Mouse (Mus musculus) heart, adult 2 months (tissue): ENCODE data around the gene Elmo1. TPM values are rescaled to one million over a fixed set of nuclear protein-coding genes. Genes with fewer than 3 reads are reported as not detected.

ENCODE experiments used
- DNase-seq, 2 experiments: peaks; one replicate each; pipeline ENCODE4 v3.0.0; 2021
- H3K27ac ChIP-seq: fragments of 200-600 bp; 2 replicates; pipeline ENCODE4 v1.8.1; 2022
- H3K27me3 ChIP-seq: fragments of 200-500 bp; 2 replicates; pipeline ENCODE4 v1.6.1; 2012; ENCODE audit warnings: mild to moderate bottlenecking, low read length, inconsistent platforms, mixed read lengths; ENCODE audit not compliant: control insufficient read depth, insufficient read depth
- H3K36me3 ChIP-seq: fragments of 200-500 bp; 2 replicates; pipeline ENCODE4 v1.6.1; 2012; ENCODE audit warnings: low read length, inconsistent platforms; ENCODE audit not compliant: control insufficient read depth, insufficient read depth
- H3K4me1 ChIP-seq: fragments of 200-500 bp; 2 replicates; pipeline ENCODE4 v1.6.1; 2011; ENCODE audit warnings: low read length; ENCODE audit not compliant: control insufficient read depth, insufficient read depth
- H3K4me3 ChIP-seq: fragments of 200-600 bp; 2 replicates; pipeline ENCODE4 v1.8.1; 2022
- H3K79me2 ChIP-seq: fragments of 200-500 bp; replicated peaks from 2 replicates; pipeline ENCODE4 v1.6.1; 2012; ENCODE audit warnings: mild to moderate bottlenecking, inconsistent platforms, low read length, moderate library complexity, mixed read lengths; ENCODE audit not compliant: control insufficient read depth, insufficient read depth
- H3K9ac ChIP-seq: fragments of 200-500 bp; 2 replicates; pipeline ENCODE4 v1.6.1; 2012; ENCODE audit warnings: low read depth, mild to moderate bottlenecking, control low read depth, inconsistent platforms, low read length, mixed read lengths
- CTCF ChIP-seq: fragments of 200-600 bp; IDR thresholded peaks from 2 replicates; pipeline ENCODE4 v1.8.1; 2022; ENCODE audit warnings: antibody characterized with exemption, mild to moderate bottlenecking, moderate library complexity
- EP300 ChIP-seq: fragments of 200-500 bp; IDR thresholded peaks from 2 replicates; pipeline ENCODE4 v1.6.1; 2011; ENCODE audit warnings: low read depth, low read length, control low read depth; ENCODE audit not compliant: insufficient read depth
- POLR2A ChIP-seq: fragments of 200-500 bp; IDR thresholded peaks from 2 replicates; pipeline ENCODE4 v1.6.1; 2011; ENCODE audit warnings: mild to moderate bottlenecking, low read depth, low read length, control low read depth; ENCODE audit not compliant: insufficient read depth
- WGBS: fragments of 180-500 bp; shearing (Covaris S2); methylation state at CpG from one replicate; pipeline ENCODE4 v1.1.7; 2018; 5-methylcytosine and 5-hydroxymethylcytosine counted together
- intact Hi-C: fragments of 180-260 bp; cut with DNase I; formaldehyde crosslinking; loops from one replicate; pipeline ENCODE4 v1.15.1; 2025
- polyA plus RNA-seq: library from polyadenylated mRNA; depleted of rRNA; stranded (reverse); fragments of >200 nt; gene quantifications from 2 replicates; pipeline ENCODE4 v1.2.3, GENCODE M21; 2012
- total RNA-seq, 2 experiments: library from RNA; stranded (reverse); gene quantifications; 2 replicates each; pipeline ENCODE4 v1.2.3; 2021

Gene Elmo1
- total and polyA plus RNA-seq, 3 experiments = 7.0 to 9.1 (median 7.1) TPM

DNA sequence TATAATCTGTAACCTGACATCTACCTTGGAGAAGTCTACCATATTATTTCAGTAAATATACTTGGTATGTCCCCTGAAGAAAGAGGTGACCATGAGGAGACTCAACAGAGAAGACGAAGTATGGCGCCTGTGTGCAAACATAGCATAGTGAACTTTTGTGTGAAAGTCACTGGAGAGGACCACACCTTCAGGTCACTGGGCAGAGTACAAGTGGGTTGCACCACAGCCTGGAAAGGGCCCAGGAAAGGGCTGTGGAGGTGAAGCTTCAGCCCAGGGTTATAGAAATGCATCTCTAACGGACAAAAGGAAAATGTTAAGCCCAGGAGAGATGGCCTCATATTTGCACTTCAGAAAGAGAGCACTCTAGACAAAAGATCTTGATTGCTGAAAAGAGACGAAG is 420.6 kb downstream of the Elmo1 start:
- no peak overlapping the region for H3K27ac ChIP-seq
- H3K4me3 ChIP-seq = no peak overlapping the region
- no peaks in the 10 kb centered on the region for H3K27me3 ChIP-seq
- intact Hi-C loops = no loop called here
- no peaks in the 10 kb centered on the region for H3K36me3 ChIP-seq
- no peaks in the 10 kb centered on the region for H3K4me1 ChIP-seq
- no peak for TF ChIP-seq POLR2A
- 96% methylated on average over 4 of the region's 4 CpGs for WGBS
- H3K9ac ChIP-seq = no peak overlapping the region
- DNase-seq = no peak
- no peaks in the 10 kb centered on the region for H3K79me2 ChIP-seq

DNA sequence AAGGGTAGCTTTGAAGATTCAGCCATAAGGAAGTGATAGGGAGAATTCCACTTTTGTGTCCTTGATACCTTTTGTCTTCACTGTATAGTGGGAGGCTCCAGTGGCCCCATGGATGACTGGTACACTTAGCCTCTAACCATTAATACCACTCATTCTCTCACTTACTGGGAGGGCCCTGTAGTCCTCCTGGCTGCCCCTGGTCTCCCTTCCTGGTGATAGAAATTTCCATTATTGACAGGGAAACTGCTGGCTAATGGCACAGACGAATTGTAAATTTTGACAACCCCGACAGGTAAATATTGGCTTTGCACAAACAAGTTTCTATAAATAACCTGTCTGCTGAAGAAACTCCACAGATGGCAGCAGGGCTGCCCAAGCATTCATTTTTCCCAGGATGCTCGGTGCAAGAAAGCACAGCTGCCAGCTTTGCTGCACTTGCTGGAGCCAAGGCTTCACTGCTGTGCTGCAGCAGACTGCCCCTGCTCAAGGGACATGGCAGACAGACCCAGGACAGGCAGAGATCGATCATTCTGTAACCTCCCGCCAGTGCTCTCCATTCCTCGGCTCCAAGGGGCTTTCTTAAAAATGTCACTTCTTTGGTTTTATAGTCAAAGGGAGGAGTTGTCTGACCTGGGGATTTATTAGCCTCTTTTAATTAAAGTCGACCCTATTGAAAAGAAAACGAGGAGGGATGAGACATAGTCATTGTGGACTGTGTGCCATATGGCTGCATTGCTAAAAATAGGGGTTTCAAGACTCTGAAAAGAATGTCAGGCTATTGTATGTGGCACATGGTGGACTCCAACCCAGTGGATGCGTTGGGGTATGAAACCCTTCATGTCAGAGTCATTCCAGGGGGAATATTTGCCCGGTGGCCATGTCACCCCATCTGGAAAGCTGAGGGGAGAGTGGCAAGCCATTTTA is 422.2 kb downstream of the Elmo1 start:
- no peak for TF ChIP-seq POLR2A
- Histone ChIP-seq H3K79me2 (no peaks in the 10 kb centered on the region), H3K36me3 (no peaks in the 10 kb centered on the region), H3K4me3 (no peak overlapping the region), H3K4me1 (no peaks in the 10 kb centered on the region), H3K27ac (no peak overlapping the region), H3K9ac (no peak overlapping the region), H3K27me3 (no peaks in the 10 kb centered on the region)
- 76% methylated on average over 10 of the region's 10 CpGs for WGBS
- DNase-seq = no peak
- intact Hi-C loops = no loop called here

DNA sequence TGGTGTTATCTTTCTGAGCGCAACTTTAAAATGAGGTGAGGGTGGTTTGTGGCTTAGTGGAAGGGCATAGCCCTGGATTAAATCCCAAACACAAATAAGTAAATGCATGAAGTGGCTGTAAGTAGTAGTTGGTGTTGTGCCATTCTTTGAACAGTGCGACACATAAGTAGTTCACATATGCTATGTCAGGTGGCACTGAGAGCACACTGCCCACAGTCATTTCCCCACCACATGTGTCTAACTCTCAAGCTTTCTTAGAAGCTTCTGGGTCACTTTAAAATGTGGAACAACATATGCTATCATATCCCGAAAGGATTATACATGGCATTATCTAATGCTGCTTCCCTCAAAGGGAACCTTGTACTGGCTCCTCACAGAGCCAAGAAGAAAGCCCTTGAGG is 424.3 kb downstream of the Elmo1 start:
- intact Hi-C loops = no loop called here
- H3K36me3 ChIP-seq = no peaks in the 10 kb centered on the region
- no peak overlapping the region for H3K9ac ChIP-seq
- no peaks in the 10 kb centered on the region for H3K79me2 ChIP-seq
- no peak overlapping the region for H3K27ac ChIP-seq
- TF ChIP-seq CTCF = no peak
- TF ChIP-seq EP300 = no peak
- no peak for TF ChIP-seq POLR2A
- 93% methylated on average over 3 of the region's 3 CpGs for WGBS
- H3K27me3 ChIP-seq = no peaks in the 10 kb centered on the region
- H3K4me1 ChIP-seq = no peaks in the 10 kb centered on the region; the same call in 1 of the 2 replicates
- DNase-seq = no peak
- no peak overlapping the region for H3K4me3 ChIP-seq

DNA sequence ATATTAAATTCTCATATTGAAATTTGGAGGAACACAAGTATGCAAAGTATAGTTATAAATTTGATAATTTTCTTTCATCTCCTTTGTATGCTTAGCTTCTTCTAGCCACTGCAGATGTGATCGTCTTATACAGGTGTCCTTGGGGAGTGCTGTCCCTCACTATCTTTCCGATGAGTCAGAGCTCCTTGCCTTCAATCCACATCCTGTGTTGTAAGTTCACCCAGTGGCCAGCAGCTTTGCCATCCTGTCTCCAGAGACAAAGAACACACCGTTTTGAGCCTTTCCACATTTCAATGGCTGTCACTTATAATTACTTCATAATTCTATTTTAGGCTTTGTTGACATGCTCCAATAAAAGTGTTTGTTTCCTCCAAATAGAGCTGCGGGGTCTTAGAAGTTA is 425.7 kb downstream of the Elmo1 start:
- H3K79me2 ChIP-seq = no peaks in the 10 kb centered on the region
- no peaks in the 10 kb centered on the region for H3K27me3 ChIP-seq
- no peak overlapping the region for H3K4me3 ChIP-seq
- intact Hi-C loops = no loop called here
- TF ChIP-seq CTCF (no peak), EP300 (no peak), POLR2A (no peak)
- 47% methylated on average over 4 of the region's 4 CpGs for WGBS
- no peaks in the 10 kb centered on the region for H3K36me3 ChIP-seq
- no peaks in the 10 kb centered on the region; the same call in 1 of the 2 replicates for H3K4me1 ChIP-seq
- H3K9ac ChIP-seq = no peak overlapping the region
- no peak for DNase-seq
- H3K27ac ChIP-seq = no peak overlapping the region

DNA sequence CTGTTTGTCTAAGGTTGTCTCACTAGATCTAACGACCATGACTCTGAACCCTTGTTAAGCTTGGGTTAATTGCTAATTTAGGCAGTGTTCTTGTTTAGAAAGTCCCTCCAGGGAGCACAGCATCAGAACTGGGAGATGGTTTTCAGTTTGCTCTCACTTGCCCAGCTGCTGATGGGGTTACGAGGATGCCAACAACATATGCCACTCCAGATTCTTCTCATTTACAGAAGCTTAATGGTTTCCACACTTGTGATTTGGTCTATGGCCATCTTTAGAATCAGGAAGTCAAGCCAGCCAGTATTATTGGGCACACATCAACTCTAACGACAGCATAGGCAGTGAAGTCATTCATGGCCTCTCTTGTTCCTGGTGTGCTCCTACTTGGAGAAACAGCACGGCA is 427.3 kb downstream of the Elmo1 start:
- H3K27ac ChIP-seq = no peak overlapping the region
- H3K36me3 ChIP-seq = no peaks in the 10 kb centered on the region
- DNase-seq = no peak
- no peak overlapping the region for H3K9ac ChIP-seq
- H3K4me1 ChIP-seq = no peaks in the 10 kb centered on the region; the same call in 1 of the 2 replicates
- intact Hi-C loops = no loop called here
- no peak overlapping the region for H3K4me3 ChIP-seq
- no peaks in the 10 kb centered on the region for H3K27me3 ChIP-seq
- TF ChIP-seq EP300 (no peak), CTCF (no peak), POLR2A (no peak)
- 79% methylated on average over 4 of the region's 4 CpGs for WGBS
- no peaks in the 10 kb centered on the region for H3K79me2 ChIP-seq

DNA sequence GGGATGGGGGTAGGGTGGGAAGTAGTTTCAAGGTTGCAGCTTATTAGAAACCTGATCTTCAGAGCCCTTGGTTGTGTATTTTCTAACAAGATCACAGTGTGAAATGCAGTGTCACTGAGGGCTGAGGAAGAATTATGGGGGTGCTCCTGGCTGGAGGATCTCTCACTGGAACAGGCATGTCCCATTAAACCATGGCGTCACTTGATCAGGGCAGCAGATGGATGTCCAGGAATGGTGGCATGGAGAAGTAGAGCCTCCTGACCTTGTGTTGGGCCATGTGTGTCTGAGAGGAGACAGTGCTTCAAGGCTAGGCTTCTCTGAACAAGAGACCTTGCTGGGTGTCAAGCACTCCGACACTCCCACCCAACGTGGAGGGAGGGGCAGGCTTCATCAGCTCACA is 431.1 kb downstream of the Elmo1 start:
- Histone ChIP-seq H3K9ac (no peak overlapping the region), H3K27ac (no peak overlapping the region), H3K4me3 (no peak overlapping the region), H3K27me3 (no peaks in the 10 kb centered on the region), H3K79me2 (0 out of 2 replicates have a peak, but pooled peaks cover 2% of the 10 kb centered on the region), H3K4me1 (no peaks in the 10 kb centered on the region; the same call in 1 of the 2 replicates), H3K36me3 (no peaks in the 10 kb centered on the region)
- intact Hi-C loops = no loop called here
- DNase-seq = no peak
- TF ChIP-seq CTCF (no peak), EP300 (no peak), POLR2A (no peak)
- 95% methylated on average over 3 of the region's 3 CpGs for WGBS
